Mouse (Mus musculus) gastrocnemius, postnatal 4 days (tissue): Measurements from ENCODE around the gene Lyst. TPM values are rescaled to one million over a fixed set of nuclear protein-coding genes. Genes with fewer than 3 reads are reported as not detected.
"Not testable (repeated sequence)": the region's sequence is repeated elsewhere in the genome, so short reads cannot be mapped to it uniquely, and the experiment has no call there.

Experiments
- DNase-seq, 2 experiments: peaks; one replicate each; pipeline ENCODE4 v3.0.0; 2021 to 2022; ENCODE audit warnings: low spot score in 2 of 2, mixed read lengths in 2 of 2
- total RNA-seq, 2 experiments: library from RNA; stranded (reverse); gene quantifications; 2 replicates each; pipeline ENCODE4 v1.2.3; 2021

The Lyst gene
- total RNA-seq, 2 experiments from 2014 or later, result 13.7 to 16.4 TPM

GRCm38 (mm10) chr13:13635224-13635623, 45.0 kb downstream of the Lyst start:
- DNase-seq, result no peak

GRCm38 (mm10) chr13:13637577-13637976, 47.4 kb downstream of the Lyst start:
- no peak for DNase-seq

DNA sequence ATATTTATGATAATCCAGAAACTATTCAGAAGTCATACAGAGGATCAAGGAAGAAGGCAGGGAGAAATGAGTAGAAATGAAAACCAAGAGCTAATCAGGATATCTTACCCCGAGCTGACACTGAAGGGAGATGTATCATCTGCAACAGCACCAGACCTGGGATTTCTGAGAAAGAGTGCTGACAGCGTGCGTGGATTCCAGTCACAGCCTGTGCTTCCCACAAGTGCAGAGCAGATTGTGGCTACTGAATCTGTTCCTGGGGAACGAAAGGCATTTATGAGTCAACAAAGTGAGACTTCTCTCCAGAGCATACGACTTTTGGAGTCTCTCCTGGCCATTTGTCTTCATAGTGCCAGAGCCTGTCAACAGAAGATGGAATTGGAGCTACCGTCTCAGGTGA, 47.8 kb downstream of the Lyst start:
- no peak for DNase-seq

GRCm38 (mm10) chr13:13638725-13639124, 48.5 kb downstream of the Lyst start:
- no peak for DNase-seq

GRCm38 (mm10) chr13:13647296-13647695, 57.1 kb downstream of the Lyst start:
- no peak for DNase-seq

DNA sequence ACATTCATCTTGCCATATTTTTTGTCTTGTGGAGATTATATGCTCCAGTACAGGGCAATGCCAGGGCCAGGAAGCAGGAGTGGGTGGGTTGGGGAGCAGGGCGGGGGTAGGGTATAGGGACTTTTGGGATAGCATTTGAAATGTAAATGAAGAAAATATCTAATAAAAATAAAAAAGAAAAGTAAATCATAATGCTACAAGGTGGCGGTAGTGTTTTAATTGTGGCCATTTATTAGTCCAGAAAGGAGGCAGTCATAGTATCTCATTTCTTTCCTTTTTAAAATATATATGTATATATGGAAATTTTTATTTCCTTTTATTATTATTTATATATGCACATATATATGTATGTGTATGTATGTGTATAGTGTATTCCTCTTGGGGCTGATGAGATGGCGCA, 65.3 kb downstream of the Lyst start:
- DNase-seq, result no peak

GRCm38 (mm10) chr13:13666103-13666502, 75.9 kb downstream of the Lyst start:
- DNase-seq, result not testable (repeated sequence)

- no peak for DNase-seq
Measured at GRCm38 (mm10) chr13:13670669-13671068, 80.5 kb downstream of the Lyst start.

DNA sequence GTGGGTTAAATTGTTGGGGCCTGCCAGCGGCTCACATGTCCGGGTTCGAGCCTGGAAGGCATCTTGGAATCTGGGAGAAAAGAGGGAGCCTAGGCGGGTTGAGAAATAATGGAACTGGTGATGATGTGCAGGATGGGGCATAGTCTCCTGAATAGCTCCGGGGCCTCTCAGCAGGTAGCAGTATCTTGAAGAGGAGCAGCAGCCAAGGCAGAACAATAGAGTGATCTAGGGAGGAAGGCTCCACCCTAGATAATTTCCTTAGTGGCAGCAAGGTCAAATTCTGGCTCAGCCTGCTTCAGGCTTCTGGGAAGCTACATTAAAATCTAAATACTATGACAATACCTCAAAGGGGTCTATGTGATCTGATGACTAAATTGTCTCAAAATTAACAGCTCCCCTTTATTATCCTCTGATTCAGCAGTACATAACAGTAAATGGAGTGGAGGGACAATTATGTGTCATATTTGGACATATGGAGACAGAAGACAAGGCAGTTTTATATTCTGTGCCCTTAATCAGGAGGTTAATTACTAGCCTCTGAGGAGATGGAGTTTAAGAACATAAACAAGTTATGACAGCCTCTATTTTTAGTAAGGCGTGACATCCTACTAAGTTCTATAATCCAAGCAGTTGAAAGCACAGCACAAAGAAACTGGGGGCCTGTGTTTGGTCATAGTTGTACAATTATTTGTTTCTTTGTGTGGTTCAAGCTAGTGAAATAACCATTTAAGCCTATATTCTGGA, 81.6 kb downstream of the Lyst start:
- DNase-seq, result no peak

- no peak for DNase-seq
Measured at GRCm38 (mm10) chr13:13674669-13675343, 84.6 kb downstream of the Lyst start.

DNA sequence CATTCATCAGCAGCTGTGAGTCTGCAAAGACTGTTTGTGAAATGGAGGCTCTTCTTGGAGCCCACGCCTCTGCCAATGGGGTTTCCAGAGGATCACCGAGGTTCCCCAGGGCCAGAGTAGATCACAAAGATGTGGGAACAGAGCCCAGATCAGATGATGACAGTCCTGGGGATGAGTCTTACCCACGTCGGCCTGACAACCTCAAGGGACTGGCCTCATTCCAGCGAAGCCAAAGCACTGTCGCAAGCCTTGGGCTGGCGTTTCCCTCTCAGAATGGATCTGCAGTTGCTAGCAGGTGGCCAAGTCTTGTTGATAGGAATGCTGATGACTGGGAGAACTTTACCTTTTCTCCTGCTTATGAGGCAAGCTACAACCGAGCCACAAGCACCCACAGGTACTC, 87.7 kb downstream of the Lyst start:
- DNase-seq, result no peak

GRCm38 (mm10) chr13:13681642-13682041, 91.4 kb downstream of the Lyst start:
- no peak for DNase-seq

DNA sequence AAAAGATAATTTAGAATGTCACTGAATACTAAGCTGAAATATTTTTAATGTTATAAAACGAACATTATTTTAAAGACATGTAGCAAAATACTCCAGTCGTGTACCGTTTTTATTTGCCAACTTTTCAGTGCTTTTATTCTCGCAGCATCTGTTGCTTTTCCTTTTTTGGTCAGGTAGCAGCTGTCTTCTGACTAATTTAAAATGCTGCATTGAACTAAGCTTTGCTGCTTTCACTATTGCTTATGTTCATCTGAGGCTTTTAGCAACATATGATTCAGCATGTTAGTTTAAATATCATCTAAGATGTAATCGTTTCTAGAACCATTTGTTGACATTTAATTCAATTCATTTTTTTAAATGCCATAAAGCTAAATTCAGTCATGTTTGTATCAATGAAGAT, 113.3 kb downstream of the Lyst start:
- no peak for DNase-seq

DNA sequence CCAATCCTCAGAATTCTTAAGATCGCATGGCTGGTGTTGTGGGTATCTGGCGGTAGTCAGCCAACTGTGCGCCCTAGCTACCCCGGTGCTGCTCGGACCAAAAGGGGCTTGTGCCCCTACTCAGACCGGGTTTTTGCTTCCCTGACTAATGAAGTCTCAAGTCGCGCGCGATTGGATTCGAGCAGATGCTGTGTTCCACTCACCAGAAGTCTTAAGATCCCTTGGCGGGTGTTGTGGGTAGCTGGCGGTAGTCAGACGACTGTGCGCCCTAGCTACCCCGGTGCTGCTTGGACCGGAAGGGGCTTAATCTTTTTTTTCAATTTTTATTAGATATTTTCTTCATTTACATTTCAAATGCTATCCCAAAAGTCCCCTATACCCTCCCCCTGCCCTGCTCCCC, 131.2 kb downstream of the Lyst start:
- DNase-seq, result not testable (repeated sequence)

- no peak for DNase-seq
Measured at GRCm38 (mm10) chr13:13723293-13723692, 133.1 kb downstream of the Lyst start.

- DNase-seq, result no peak
Measured at GRCm38 (mm10) chr13:13723786-13724185, 133.6 kb downstream of the Lyst start.

DNA sequence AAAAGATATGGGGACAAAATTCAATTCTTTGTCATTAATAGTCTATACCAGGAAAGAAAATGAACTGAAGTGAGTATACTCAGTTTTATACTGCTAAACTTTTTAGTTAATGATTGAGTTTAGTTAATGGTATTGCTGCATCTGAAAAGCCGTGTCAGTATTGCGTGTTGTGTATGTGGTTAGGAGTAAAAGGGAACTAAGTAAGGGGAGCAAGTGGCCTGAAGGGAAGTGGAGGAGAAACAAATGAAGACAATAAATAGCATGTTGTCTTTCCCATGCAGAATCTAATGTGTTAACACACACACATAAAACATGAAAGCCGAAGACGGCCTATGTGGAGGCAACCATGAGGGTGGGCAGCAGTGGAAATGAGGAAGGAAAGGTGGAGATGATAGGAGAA, 149.0 kb downstream of the Lyst start:
- no peak for DNase-seq

GRCm38 (mm10) chr13:13745911-13746310, 155.7 kb downstream of the Lyst start:
- DNase-seq, result no peak

DNA sequence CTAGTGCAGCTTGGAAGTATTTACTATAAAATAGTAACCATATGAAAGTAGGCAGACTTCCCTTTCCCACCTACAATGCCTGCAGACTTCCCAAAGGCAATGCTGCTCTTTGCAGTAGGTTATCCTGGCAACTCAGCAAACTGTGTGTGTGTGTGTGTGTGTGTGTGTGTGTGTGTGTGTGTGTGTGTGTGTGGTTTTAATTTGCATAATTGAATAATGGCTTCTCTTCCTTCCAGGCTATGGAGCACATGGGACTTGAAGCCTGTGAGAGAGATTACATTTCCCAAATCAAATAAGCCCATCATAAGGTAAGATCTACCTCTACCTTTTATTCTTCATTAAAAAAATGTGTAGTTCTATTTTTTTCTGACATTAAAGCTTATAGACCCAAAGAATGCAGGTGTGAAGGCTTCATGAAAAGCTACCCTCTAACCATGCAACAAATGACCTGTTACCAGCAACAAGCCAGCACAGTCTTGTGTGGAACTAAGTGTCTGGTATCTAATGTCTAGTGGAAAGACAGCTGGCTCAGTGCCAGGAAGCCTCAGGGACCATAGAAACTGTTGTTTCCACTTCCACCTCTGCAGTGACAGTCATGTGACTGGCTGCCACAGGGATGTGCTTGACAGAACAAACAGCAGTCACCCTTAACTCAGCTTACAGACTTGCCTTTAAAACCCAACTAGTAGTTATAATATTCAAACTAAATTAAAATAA, 185.7 kb downstream of the Lyst start:
- DNase-seq, result no peak

DNA sequence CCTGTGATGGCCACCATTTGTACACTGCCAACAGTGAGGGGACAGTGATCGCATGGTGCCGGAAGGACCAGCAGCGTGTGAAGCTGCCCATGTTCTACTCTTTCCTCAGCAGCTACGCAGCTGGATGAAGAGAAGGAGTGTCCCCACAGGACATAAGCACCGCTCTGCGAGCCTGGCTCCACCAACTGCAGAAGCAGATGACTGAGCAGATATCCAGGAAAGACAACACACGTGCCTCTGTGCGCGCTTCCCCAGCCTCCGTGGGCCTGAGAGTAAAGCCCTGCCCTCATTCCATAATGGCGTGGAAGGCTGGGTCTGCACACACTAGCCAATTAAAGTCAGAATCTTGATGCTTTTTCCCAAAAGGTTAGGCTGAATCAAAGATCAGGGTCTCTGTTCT, 186.9 kb downstream of the Lyst start:
- no peak for DNase-seq

- no peak for DNase-seq
Measured at GRCm38 (mm10) chr13:13777696-13778095, 187.5 kb downstream of the Lyst start.

DNA sequence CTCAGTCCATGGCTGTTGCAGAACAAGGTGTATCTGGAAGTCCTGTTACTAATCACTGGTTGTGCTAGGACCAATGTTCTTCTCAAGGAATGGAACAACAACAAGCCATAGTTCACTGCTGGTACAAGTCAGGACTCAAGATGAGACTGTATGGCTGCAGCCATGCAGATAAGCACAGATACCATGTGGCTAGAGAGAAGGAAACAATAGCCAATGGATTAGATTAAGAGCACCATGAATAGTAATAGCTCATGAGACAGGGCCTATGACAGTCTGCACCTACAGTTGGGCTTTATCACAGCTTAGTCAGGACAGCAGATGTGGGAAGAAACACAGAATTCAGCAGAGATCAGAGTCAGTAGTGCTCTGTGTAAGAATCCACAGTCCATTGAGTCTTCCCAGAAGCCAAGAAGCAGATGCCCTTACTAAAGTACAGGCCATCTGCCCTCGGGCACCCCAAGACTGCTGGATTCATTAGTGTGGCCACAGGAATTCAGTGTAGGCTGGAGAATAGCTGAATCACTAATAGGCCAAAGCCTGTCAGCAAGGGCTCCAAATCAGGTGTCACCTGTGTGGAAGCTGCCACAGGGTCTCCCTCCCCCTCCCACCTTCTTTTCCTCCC, 188.8 kb downstream of the Lyst start:
- no peak for DNase-seq
